Mouse (Mus musculus) ES-E14 (cell line): ENCODE measurements around the gene Trp53. TPM values are rescaled to one million over a fixed set of nuclear protein-coding genes. Genes with fewer than 3 reads are reported as not detected.
A peak's percentile ranks its signal among the peaks of the same experiment; 100 is the strongest.

Experiments
- DNase-seq: peaks from one replicate; pipeline ENCODE4 v3.0.0-alpha.2; 2013; ENCODE audit warnings: low read depth, low spot score
- H3K27ac ChIP-seq: 2 replicates; pipeline ENCODE4 v1.5.1; 2012; ENCODE audit warnings: low read depth, mild to moderate bottlenecking, low read length, moderate library complexity, mixed read lengths; ENCODE audit not compliant: poor library complexity, insufficient read depth, severe bottlenecking
- H3K36me3 ChIP-seq: 2 replicates; pipeline ENCODE4 v1.6.1; 2012; ENCODE audit warnings: mild to moderate bottlenecking, low read length, moderate library complexity, mixed read lengths; ENCODE audit not compliant: control insufficient read depth, poor library complexity, insufficient read depth, severe bottlenecking
- H3K4me1 ChIP-seq, 2 experiments: fragments of 150-350 bp in 1 of 2; sonication (generic) in 1 of 2; 2 replicates each; pipeline ENCODE4 v1.6.1; 2012; ENCODE audit warnings: low read length in 2 of 2, mild to moderate bottlenecking in 1 of 2, mixed read lengths in 1 of 2; ENCODE audit not compliant: control insufficient read depth in 2 of 2, insufficient read depth in 2 of 2, poor library complexity in 1 of 2
- H3K4me3 ChIP-seq, 2 experiments: fragments of 150-350 bp in 1 of 2; sonication (generic) in 1 of 2; 2 replicates each; pipeline ENCODE4 v1.5.1; 2012; ENCODE audit warnings: low read length in 2 of 2, low read depth in 1 of 2, mild to moderate bottlenecking in 1 of 2, mixed read lengths in 1 of 2; ENCODE audit not compliant: insufficient read depth in 1 of 2, poor library complexity in 1 of 2, severe bottlenecking in 1 of 2
- H3K9ac ChIP-seq: 2 replicates; pipeline ENCODE4 v1.6.1; 2012; ENCODE audit warnings: low read depth, mild to moderate bottlenecking, low read length, mixed read lengths; ENCODE audit not compliant: poor library complexity, insufficient read depth, severe bottlenecking
- H3K9me3 ChIP-seq: fragments of 150-350 bp; sonication (generic); 2 replicates; pipeline ENCODE4 v1.6.1; 2012; ENCODE audit warnings: low read depth, mild to moderate bottlenecking, low read length; ENCODE audit not compliant: control insufficient read depth, insufficient read depth
- CHD2 ChIP-seq: IDR thresholded peaks from 2 replicates; pipeline ENCODE4 v1.6.1; 2014; ENCODE audit warnings: mild to moderate bottlenecking, low read depth, low read length, inconsistent platforms
- HCFC1 ChIP-seq: IDR thresholded peaks from 2 replicates; pipeline ENCODE4 v1.6.1; 2012; ENCODE audit warnings: low read length, inconsistent platforms, borderline replicate concordance; ENCODE audit not compliant: insufficient read depth
- MAFK ChIP-seq: IDR thresholded peaks from 2 replicates; pipeline ENCODE4 v1.6.1; 2014; ENCODE audit warnings: mild to moderate bottlenecking, low read depth, low read length, inconsistent platforms; ENCODE audit not compliant: insufficient read depth
- ZC3H11A ChIP-seq: IDR thresholded peaks from 2 replicates; pipeline ENCODE4 v1.6.1; 2012; ENCODE audit warnings: low read depth, mild to moderate bottlenecking, inconsistent platforms, low read length, borderline replicate concordance
- ZNF384 ChIP-seq: IDR thresholded peaks from 2 replicates; pipeline ENCODE4 v1.6.1; 2012; ENCODE audit warnings: low read depth, low read length, inconsistent platforms
- in situ Hi-C, 2 experiments: fragments of 600-800 bp; cut with MboI; formaldehyde crosslinking; loops; one replicate each; pipeline ENCODE4 v1.15.1; 2025; ENCODE audit warnings: low sequenced_read_pairs in 2 of 2, inconsistent platforms in 1 of 2; ENCODE audit not compliant: unreplicated experiment in 2 of 2
- total RNA-seq: library from RNA; depleted of rRNA; stranded (reverse); fragments of 300-350 nt; gene quantifications from 2 replicates; pipeline ENCODE4 v1.2.3, GENCODE M21; 2012

Gene Trp53
- total RNA-seq, 1 experiment = 105 TPM

DNA sequence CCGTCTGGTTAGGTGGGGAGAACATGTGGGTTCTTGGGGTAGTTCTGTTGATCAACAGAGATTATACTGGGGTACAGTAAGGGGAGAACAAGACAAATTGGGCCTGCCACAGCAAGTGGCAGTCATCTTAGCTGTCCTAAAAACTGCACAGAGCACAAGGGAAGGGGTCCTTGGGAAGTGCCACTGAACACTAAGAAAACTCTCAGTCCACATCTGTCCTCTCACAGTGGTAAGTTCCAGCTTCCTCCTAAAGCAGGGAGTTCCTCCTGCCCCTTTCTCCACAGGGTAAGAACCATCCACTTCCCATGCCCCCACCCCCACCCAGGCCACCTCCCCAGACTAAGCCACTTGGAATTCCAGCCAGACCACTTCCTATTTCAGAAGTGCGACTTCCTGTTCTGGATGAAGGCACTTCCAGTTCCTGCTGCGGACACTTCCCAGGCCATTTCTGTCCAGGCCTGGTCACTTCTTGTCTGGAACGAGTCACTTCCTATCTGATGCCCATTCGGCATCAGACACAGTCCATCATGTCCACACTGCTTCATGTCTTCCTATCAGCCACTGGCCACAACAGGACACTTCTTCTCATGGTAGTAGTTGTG, 25.5 kb upstream of the Trp53 start:
- Histone ChIP-seq H3K36me3 (no peaks in the 10 kb centered on the region), H3K4me3 (no peak overlapping the region), H3K27ac (no peak overlapping the region), H3K9me3 (no peaks in the 10 kb centered on the region), H3K9ac (no peak overlapping the region), H3K4me1 (peaks cover 7 to 38% of the 10 kb centered on the region in 2 experiments)
- TF ChIP-seq CHD2 (no peak), HCFC1 (no peak), ZNF384 (no peak), MAFK (no peak), ZC3H11A (no peak)
- DNase-seq = no peak
- in situ Hi-C loops = no loop called here

DNA sequence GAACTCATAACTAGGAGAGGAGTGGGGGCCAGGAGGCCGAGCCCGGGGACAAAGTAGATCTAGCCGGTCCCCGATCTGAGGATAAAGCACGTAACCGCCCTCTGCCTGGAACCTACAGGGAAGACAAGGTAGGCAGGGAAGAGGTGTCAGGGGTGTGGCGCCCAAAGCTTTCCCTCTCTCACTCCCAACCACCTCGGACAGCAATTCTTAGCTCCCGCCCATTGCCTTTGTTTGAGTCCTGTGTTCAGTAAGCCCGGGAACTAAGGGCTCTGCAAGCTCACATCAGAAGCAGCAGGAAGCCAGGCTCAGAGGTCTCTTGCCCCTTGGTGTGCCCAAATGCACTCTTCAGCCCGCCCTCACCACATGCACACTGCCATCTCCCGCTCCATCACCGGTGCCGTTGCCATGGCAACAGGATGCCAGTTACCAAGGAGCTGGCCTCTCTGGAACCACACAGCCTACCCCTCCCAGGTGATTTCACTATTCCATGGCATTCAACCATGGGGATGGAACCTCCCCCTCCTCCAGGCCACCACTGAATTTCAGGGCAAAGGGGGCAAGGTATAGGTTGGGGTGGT, 22.7 kb upstream of the Trp53 start:
- no peak for DNase-seq
- H3K4me3 ChIP-seq = no peak overlapping the region
- H3K4me1 ChIP-seq = peaks cover 6 to 45% of the 10 kb centered on the region in 2 experiments; a peak in 3 of 4 replicates
- TF ChIP-seq ZC3H11A = no peak
- no peak for TF ChIP-seq ZNF384
- no peak for TF ChIP-seq HCFC1
- TF ChIP-seq CHD2 = no peak
- no peak for TF ChIP-seq MAFK
- in situ Hi-C loops = no loop called here
- no peak overlapping the region for H3K27ac ChIP-seq
- H3K9ac ChIP-seq = no peak overlapping the region
- peaks cover 8% of the 10 kb centered on the region for H3K36me3 ChIP-seq
- H3K9me3 ChIP-seq = no peaks in the 10 kb centered on the region

DNA sequence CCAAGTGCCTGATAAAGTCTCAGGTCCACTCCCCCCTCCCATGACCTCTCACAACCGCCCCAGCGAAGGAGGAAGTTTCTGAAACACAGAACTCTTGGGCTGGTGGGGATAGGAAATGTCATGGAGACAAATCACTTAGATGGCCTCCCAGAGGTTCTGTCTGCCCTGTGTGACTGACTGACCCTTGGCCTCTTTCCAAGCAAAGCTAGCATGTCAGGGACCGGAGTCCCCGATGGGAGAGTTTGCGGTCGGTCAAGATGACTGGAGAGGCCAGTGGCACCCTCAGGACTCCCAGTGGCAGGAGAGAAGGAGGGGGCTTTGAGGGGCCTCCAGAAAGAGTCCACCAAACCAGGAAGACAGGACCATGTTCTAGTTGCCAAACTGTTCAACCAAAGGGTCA, 21.4 kb upstream of the Trp53 start:
- Histone ChIP-seq H3K4me1 (peaks cover 6 to 43% of the 10 kb centered on the region in 2 experiments; a peak in 3 of 4 replicates), H3K9me3 (no peaks in the 10 kb centered on the region), H3K36me3 (peaks cover 21% of the 10 kb centered on the region), H3K9ac (no peak overlapping the region), H3K4me3 (no peak overlapping the region), H3K27ac (no peak overlapping the region)
- in situ Hi-C loops = no loop called here
- no peak for DNase-seq
- TF ChIP-seq CHD2 (no peak), MAFK (no peak)

DNA sequence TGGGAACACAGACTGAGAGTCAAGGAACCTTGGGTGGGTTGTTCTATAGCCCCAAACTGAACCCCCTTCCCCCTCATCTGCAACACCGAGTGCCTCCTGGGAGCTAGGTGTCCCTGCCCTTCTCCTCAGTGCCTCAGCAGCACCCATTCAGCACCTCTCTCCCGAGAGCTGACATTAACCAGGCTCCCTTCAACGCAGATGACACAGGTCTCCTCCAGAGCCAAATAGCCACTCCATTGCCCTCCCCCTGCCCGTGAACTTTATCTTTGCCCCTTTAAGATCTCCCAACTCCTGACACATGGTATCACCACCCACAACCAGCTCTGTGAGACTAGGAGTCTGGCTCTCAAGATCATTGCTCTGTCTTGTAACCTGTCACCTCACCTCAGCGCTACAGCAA, 21.0 kb upstream of the Trp53 start:
- Histone ChIP-seq H3K4me1 (peaks cover 8 to 44% of the 10 kb centered on the region in 2 experiments; a peak in 3 of 4 replicates), H3K9me3 (no peaks in the 10 kb centered on the region), H3K9ac (peak overlapping the region; percentile 69; the same call in 1 of the 2 replicates), H3K36me3 (peaks cover 21% of the 10 kb centered on the region), H3K4me3 (peak overlapping the region in 1 of 2 experiments; percentile 64; a peak in 1 of 4 replicates), H3K27ac (no peak overlapping the region)
- TF ChIP-seq MAFK = no peak
- TF ChIP-seq HCFC1 = no peak
- no peak for TF ChIP-seq CHD2
- TF ChIP-seq ZC3H11A = no peak
- no peak for TF ChIP-seq ZNF384
- in situ Hi-C loops = no loop called here
- no peak for DNase-seq
